Mouse (Mus musculus) forebrain, embryonic 13.5 days (tissue): ENCODE measurements around the gene Acly. TPM values are rescaled to one million over a fixed set of nuclear protein-coding genes. Genes with fewer than 3 reads are reported as not detected.

Source experiments
- ATAC-seq: fragments of 200-750 bp; cut with Nextera tagmentation; 2 replicates; pipeline ENCODE4 v1.8.0; 2017
- H3K27ac ChIP-seq: fragments of 300-500 bp; sonication (generic); 2 replicates; pipeline ENCODE4 v1.5.1; 2015; ENCODE audit warnings: inconsistent platforms, mild to moderate bottlenecking, moderate library complexity
- H3K27me3 ChIP-seq: fragments of 300-500 bp; sonication (generic); 2 replicates; pipeline ENCODE4 v1.6.1; 2015; ENCODE audit warnings: mild to moderate bottlenecking, inconsistent platforms
- H3K36me3 ChIP-seq: fragments of 300-500 bp; sonication (generic); 2 replicates; pipeline ENCODE4 v1.6.1; 2015; ENCODE audit warnings: mild to moderate bottlenecking, inconsistent platforms; ENCODE audit not compliant: poor library complexity, severe bottlenecking
- H3K4me1 ChIP-seq: fragments of 300-500 bp; sonication (generic); 2 replicates; pipeline ENCODE4 v1.6.1; 2015; ENCODE audit warnings: inconsistent platforms
- H3K4me2 ChIP-seq: fragments of 300-500 bp; sonication (generic); 2 replicates; pipeline ENCODE4 v1.6.1; 2015; ENCODE audit warnings: inconsistent platforms, mild to moderate bottlenecking, moderate library complexity
- H3K4me3 ChIP-seq: fragments of 300-500 bp; sonication (generic); 2 replicates; pipeline ENCODE4 v1.5.1; 2015; ENCODE audit warnings: mild to moderate bottlenecking, inconsistent platforms
- H3K9ac ChIP-seq: fragments of 300-500 bp; sonication (generic); 2 replicates; pipeline ENCODE4 v1.6.1; 2015; ENCODE audit warnings: mild to moderate bottlenecking, inconsistent platforms
- H3K9me3 ChIP-seq: fragments of 300-500 bp; sonication (generic); replicated peaks from 2 replicates; pipeline ENCODE4 v1.6.1; 2016; ENCODE audit warnings: inconsistent platforms
- WGBS: fragments of 180-500 bp; shearing (Covaris S2); methylation state at CpG from one replicate; pipeline ENCODE4 v1.1.7; 2015; 5-methylcytosine and 5-hydroxymethylcytosine counted together
- polyA plus RNA-seq: library from polyadenylated mRNA; unstranded; fragments of >200 nt; fragmentation: Nextera tagmentation; extraction: Ambion mirVana; gene quantifications from 2 replicates; pipeline ENCODE4 v1.2.1, GENCODE M21; 2015

Gene Acly
- polyA plus RNA-seq, 1 experiment from 2014 or later: 251 TPM

DNA sequence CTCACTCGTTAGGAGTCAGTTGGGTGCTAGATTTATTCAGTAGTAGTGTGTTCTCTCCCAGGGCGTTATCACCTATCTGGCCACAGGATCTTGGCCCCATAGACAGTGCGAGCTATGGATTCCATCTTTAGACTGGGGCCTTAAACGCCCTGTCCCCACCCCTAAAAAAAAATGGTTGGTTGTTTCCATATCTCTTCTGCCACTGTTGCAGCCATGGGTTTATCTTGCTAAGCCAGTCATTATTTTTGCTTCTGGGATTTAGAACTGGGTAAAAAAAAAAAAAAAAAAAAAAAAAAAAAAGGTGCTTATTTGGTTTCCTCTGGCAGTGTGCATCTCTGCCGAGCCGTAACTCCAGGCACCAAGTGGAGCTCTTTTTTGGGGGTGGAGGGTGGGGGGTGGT is 36.9 kb upstream of the Acly start:
- Histone ChIP-seq H3K36me3 (no peaks in the 10 kb centered on the region), H3K4me1 (no peaks in the 10 kb centered on the region), H3K9me3 (no peaks in the 10 kb centered on the region), H3K9ac (no peak overlapping the region), H3K4me2 (no peak overlapping the region), H3K27ac (no peak overlapping the region), H3K27me3 (no peaks in the 10 kb centered on the region), H3K4me3 (no peak overlapping the region)
- 84% methylated on average over 6 of the region's 6 CpGs for WGBS
- peak; percentile 21; the same call in 1 of the 2 replicates for ATAC-seq

DNA sequence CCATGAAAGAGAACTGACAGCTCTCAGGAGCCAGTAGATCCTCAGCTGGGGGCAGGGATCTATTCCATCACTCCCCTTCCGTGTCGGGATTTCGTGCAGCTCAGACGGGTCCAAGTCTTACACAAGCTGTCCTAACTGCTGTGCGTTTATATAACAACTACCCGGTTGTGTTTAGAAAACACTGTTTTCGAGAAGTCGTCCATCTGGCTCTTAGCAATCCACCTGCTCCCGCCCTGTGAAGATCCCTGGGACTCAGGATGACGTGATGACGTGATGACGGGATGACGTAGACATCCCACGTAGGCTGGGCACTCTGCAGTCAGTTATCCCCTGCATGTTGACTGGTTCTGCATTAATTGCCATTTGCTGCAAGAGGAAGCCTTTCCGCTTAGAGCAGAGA is 36.5 kb upstream of the Acly start:
- 75% methylated on average over 15 of the region's 15 CpGs for WGBS
- Histone ChIP-seq H3K27me3 (no peaks in the 10 kb centered on the region), H3K27ac (no peak overlapping the region), H3K36me3 (no peaks in the 10 kb centered on the region), H3K4me3 (no peak overlapping the region), H3K9me3 (no peaks in the 10 kb centered on the region), H3K4me1 (no peaks in the 10 kb centered on the region), H3K4me2 (no peak overlapping the region), H3K9ac (no peak overlapping the region)
- peak; percentile 45; the same call in 1 of the 2 replicates for ATAC-seq

DNA sequence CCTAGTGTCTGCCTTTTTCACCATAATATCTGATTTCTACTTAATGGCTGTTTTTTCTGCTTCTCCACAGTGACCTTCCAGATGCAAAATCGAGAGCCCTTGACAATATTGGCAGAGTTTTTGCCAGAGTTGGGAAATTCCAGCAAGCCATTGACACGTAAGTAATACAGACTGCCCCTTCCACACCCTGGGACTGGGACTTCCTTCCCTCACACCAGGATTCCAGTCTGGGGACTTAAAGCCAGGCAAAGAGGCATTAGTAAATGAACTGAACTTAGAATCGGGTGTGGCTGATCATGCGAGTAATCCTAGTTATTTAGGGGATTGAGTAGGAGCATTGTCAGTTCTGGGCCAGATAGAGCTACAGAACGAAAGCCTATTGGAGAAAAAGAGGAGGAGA is 33.9 kb upstream of the Acly start:
- no peaks in the 10 kb centered on the region for H3K4me1 ChIP-seq
- no peaks in the 10 kb centered on the region for H3K9me3 ChIP-seq
- no peak overlapping the region for H3K27ac ChIP-seq
- no peaks in the 10 kb centered on the region for H3K27me3 ChIP-seq
- ATAC-seq: no peak
- H3K4me2 ChIP-seq: no peak overlapping the region
- 26% methylated on average over 5 of the region's 5 CpGs for WGBS
- H3K36me3 ChIP-seq: no peaks in the 10 kb centered on the region
- no peak overlapping the region for H3K9ac ChIP-seq
- no peak overlapping the region for H3K4me3 ChIP-seq

DNA sequence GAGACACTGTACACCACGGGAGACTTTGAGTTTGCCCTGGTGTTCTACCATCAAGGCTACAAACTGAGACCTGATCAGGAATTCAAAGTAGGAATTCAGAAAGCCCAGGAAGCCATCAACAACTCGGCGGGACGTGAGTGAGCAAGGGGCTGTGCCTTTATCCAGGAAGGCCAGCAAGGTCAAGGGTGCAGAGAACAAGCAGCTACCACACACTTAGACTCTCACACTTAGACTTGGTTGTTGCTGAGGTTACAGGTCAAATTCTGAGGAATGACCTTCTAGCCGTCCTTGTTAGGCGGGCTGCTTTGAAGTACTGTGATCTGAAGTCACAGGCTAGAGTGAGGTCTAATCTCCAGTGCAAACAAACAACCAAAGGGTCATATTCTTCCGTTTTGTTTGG is 31.7 kb upstream of the Acly start:
- no peaks in the 10 kb centered on the region for H3K9me3 ChIP-seq
- H3K9ac ChIP-seq: no peak overlapping the region
- H3K27ac ChIP-seq: no peak overlapping the region
- H3K4me2 ChIP-seq: no peak overlapping the region
- ATAC-seq: no peak
- H3K4me3 ChIP-seq: no peak overlapping the region
- H3K36me3 ChIP-seq: no peaks in the 10 kb centered on the region
- H3K4me1 ChIP-seq: no peaks in the 10 kb centered on the region
- 55% methylated on average over 7 of the region's 7 CpGs for WGBS
- no peaks in the 10 kb centered on the region for H3K27me3 ChIP-seq

DNA sequence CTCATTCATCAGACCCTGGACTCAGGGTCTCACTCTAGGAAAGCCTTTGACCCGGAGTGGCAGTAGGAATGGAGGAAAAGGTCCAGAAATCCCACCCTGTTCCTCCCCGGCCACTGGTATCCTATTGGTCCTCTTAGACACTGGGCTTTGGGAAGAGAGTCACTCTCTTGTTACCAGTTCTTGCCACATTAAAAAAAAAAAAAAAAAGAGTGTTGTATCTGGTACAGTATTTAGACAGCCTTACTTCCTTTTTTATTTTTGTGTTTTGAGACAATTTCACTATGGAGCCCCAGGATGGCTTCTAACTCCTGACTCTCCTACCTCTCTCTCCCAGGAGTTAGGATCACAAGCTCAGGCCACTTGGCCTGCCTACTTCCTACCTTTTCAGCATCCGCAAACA is 29.8 kb upstream of the Acly start:
- Histone ChIP-seq H3K9me3 (no peaks in the 10 kb centered on the region), H3K4me1 (no peaks in the 10 kb centered on the region), H3K27ac (no peak overlapping the region), H3K36me3 (no peaks in the 10 kb centered on the region), H3K27me3 (no peaks in the 10 kb centered on the region), H3K4me2 (no peak overlapping the region), H3K9ac (no peak overlapping the region), H3K4me3 (no peak overlapping the region)
- WGBS: 84% methylated on average over 3 of the region's 3 CpGs
- no peak for ATAC-seq

DNA sequence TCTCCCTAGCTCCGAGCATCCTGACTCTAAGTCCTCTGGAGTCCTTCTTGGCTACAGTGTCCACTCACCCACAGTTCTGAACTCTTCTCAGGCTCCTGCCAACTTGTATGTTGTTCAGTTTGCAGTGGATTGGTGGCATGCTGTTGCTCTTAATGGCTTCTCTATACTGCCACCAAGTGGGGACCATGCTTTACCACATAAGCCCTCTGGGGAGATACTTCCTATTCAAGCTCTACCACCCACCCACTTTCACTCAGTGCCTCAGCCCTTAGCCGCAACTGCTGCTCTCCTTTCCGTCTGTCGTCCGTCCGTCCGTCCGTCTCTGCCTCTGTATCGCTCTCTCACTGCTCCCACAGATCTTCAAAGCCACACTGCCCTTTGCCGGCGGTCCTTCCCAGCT is 27.8 kb upstream of the Acly start:
- WGBS: 19% methylated on average over 11 of the region's 11 CpGs
- ATAC-seq: peak; percentile 67; the same call in 1 of the 2 replicates
- Histone ChIP-seq H3K4me3 (no peak overlapping the region; the same call in 1 of the 2 replicates), H3K4me1 (no peaks in the 10 kb centered on the region), H3K9me3 (no peaks in the 10 kb centered on the region), H3K36me3 (no peaks in the 10 kb centered on the region), H3K9ac (no peak overlapping the region), H3K4me2 (peak overlapping the region; percentile 42), H3K27ac (no peak overlapping the region), H3K27me3 (no peaks in the 10 kb centered on the region)

DNA sequence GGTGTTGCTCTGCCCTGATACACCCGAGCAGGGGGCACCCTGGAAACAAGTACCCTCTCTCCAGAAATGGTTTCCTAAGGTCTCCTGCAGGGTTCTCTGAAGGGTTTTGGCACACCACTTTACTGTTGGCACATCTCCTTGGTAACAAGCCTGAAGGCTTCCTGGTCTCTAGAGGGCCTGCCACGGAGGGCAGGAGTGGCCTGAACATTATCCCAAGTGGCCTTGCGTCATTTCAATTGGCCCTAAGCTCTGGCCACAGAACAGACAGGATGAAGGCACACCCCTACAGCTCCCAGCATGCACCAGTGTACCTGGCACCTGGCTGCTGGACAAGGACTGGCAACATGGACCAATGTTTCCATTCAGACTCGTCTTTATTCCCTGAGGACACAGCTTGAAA is 25.0 kb upstream of the Acly start:
- no peaks in the 10 kb centered on the region for H3K27me3 ChIP-seq
- H3K36me3 ChIP-seq: no peaks in the 10 kb centered on the region
- ATAC-seq: no peak
- no peaks in the 10 kb centered on the region for H3K4me1 ChIP-seq
- H3K27ac ChIP-seq: no peak overlapping the region
- no peaks in the 10 kb centered on the region for H3K9me3 ChIP-seq
- no peak overlapping the region for H3K4me3 ChIP-seq
- H3K4me2 ChIP-seq: no peak overlapping the region
- WGBS: 83% methylated on average over 4 of the region's 4 CpGs
- H3K9ac ChIP-seq: no peak overlapping the region

DNA sequence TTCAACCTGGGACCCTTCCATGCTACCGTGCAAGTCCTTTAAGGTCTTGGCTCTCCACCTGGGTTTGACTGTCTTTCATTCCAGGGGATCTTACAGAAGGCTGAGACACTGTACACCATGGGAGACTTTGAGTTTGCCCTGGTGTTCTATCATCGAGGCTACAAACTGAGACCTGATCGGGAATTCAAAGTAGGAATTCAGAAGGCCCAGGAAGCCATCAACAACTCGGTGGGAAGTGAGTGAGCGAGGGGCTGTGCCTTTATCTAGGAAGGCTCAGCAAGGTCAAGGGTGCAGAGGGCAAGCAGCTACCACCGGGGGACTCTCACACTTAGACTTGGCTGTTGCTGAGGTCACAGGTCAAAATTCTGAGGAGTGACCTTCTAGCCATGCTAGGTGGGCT is 22.3 kb upstream of the Acly start:
- no peak for ATAC-seq

DNA sequence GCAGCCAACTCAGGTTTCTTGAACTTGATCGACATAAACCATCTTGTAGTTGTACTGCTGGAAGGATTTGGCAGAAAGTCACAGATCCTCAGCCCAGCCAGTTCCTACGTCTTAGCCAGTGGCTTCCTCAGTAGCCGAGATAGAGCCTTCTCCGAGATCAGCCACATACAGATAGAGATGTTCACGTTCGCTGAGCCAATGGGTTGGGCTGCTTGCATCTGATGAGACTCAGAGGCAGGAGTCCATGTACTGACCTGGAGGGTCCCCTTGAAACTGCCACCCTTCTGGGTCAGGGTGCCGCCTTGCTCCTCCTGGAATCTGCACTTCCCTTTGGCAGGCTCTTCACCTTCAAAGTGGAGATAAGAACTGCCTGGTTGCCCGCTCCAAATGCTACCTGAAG is 21.7 kb upstream of the Acly start:
- peaks cover 13% of the 10 kb centered on the region for H3K4me1 ChIP-seq

More for the DNA sequence above, 22.3 kb upstream of the Acly start:
- no peak overlapping the region for H3K4me3 ChIP-seq
- H3K4me2 ChIP-seq: no peak overlapping the region
- no peak overlapping the region for H3K27ac ChIP-seq
- H3K9ac ChIP-seq: no peak overlapping the region
- H3K4me1 ChIP-seq: peaks cover 8% of the 10 kb centered on the region
- H3K36me3 ChIP-seq: no peaks in the 10 kb centered on the region
- 84% methylated on average over 6 of the region's 6 CpGs for WGBS
- H3K27me3 ChIP-seq: 0 out of 2 replicates have a peak, but pooled peaks cover 3% of the 10 kb centered on the region
- no peaks in the 10 kb centered on the region for H3K9me3 ChIP-seq

DNA sequence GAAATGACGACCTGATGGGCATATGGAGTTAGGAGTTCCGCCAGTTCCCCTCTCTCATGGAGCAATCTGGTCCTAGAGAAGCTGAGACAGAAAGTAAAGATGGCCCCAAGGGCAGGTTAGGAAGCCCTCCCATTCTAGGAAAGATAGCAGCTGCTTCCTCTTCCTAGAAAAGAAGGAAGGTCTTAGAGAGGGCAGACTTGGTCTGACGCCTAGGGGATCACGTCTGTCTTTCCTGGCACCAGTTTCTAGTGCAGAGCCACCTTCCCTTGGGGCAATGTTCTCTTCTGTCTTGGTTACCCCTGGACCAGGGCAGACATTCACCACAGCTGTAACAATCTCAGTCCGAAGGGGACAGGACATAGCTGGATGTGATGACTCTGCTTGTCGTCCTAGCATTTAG is 20.3 kb upstream of the Acly start:
- no peaks in the 10 kb centered on the region for H3K36me3 ChIP-seq
- H3K9me3 ChIP-seq: no peaks in the 10 kb centered on the region
- H3K4me1 ChIP-seq: peaks cover 13% of the 10 kb centered on the region
- H3K27me3 ChIP-seq: 0 out of 2 replicates have a peak, but pooled peaks cover 3% of the 10 kb centered on the region
- no peak overlapping the region for H3K9ac ChIP-seq
- no peak for ATAC-seq
- H3K27ac ChIP-seq: no peak overlapping the region
- H3K4me3 ChIP-seq: no peak overlapping the region
- no peak overlapping the region for H3K4me2 ChIP-seq
- WGBS: 83% methylated on average over 6 of the region's 6 CpGs

More for the DNA sequence above, 21.7 kb upstream of the Acly start:
- no peak overlapping the region for H3K4me2 ChIP-seq
- no peak overlapping the region for H3K9ac ChIP-seq
- H3K36me3 ChIP-seq: no peaks in the 10 kb centered on the region
- H3K4me3 ChIP-seq: no peak overlapping the region
- H3K27me3 ChIP-seq: 0 out of 2 replicates have a peak, but pooled peaks cover 3% of the 10 kb centered on the region
- WGBS: 87% methylated on average over 8 of the region's 8 CpGs
- ATAC-seq: no peak
- H3K9me3 ChIP-seq: no peaks in the 10 kb centered on the region
- no peak overlapping the region for H3K27ac ChIP-seq

DNA sequence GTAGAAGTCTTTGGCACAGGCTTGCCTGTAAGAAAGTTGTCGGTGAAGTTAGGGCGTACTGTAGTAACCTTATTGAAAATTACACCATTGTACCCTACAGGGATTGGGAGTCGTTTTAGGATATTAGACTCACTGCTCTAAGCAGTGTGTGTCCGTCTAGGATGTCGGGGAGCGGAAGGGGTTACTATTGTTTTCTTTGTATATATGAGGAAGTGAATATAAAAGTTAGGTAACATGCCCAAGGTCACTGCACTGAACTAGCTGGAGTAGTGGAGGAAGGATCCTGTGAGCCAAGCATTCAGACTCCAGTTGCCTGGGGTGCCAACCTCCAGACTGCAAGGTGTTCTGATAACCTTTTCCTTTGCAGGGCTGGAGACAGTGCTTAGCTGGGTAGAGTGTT is 19.2 kb upstream of the Acly start:
- no peak overlapping the region for H3K27ac ChIP-seq
- H3K27me3 ChIP-seq: 0 out of 2 replicates have a peak, but pooled peaks cover 3% of the 10 kb centered on the region
- peaks cover 13% of the 10 kb centered on the region for H3K4me1 ChIP-seq
- H3K4me2 ChIP-seq: no peak overlapping the region
- H3K4me3 ChIP-seq: no peak overlapping the region
- no peak overlapping the region for H3K9ac ChIP-seq
- no peaks in the 10 kb centered on the region for H3K36me3 ChIP-seq
- WGBS: 82% methylated on average over 6 of the region's 6 CpGs
- no peaks in the 10 kb centered on the region for H3K9me3 ChIP-seq
- no peak for ATAC-seq

DNA sequence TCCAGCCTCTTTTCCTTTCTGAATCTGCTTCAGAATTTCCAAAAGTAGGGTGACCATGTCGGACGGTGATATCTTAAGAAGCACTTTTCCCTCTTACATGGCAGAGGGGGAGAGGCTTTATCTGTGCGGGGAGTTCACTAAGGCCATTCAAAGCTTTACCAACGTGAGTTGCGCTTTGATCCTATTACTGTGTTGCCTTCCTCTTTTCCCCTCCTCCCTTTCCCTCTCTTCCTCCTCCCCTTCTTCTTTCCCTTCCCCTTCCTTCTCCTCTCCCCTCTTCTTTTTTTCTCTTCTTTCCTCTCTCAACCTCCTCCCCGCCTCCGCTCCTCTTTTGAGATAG is 17.9 kb upstream of the Acly start:
- ATAC-seq: peak; percentile 8; the same call in 1 of the 2 replicates
- peak overlapping the region; percentile 46 for H3K4me3 ChIP-seq
- no peaks in the 10 kb centered on the region for H3K9me3 ChIP-seq
- H3K36me3 ChIP-seq: no peaks in the 10 kb centered on the region
- peak overlapping the region; percentile 66 for H3K9ac ChIP-seq
- 0 out of 2 replicates have a peak, but pooled peaks cover 3% of the 10 kb centered on the region for H3K27me3 ChIP-seq
- whole genome bisulfite sequencing: 26% methylated on average over 7 of the region's 7 CpGs
- H3K4me1 ChIP-seq: peaks cover 13% of the 10 kb centered on the region
- peak overlapping the region; percentile 59; the same call in 1 of the 2 replicates for H3K27ac ChIP-seq
- peak overlapping the region; percentile 76 for H3K4me2 ChIP-seq
